Mouse (Mus musculus) retina, embryonic 14.5 days (tissue): ENCODE data around the gene Sfr1.

ENCODE experiments used
- DNase-seq: peaks from one replicate; pipeline ENCODE4 v3.0.0-alpha.2; 2015; ENCODE audit warnings: low spot score

The Sfr1 gene

GRCm38 (mm10) chr19:47752456-47752855 lies 21.0 kb downstream of the Sfr1 start:
- no peak for DNase-seq

GRCm38 (mm10) chr19:47753921-47754320 lies 22.4 kb downstream of the Sfr1 start:
- DNase-seq, result no peak

DNA sequence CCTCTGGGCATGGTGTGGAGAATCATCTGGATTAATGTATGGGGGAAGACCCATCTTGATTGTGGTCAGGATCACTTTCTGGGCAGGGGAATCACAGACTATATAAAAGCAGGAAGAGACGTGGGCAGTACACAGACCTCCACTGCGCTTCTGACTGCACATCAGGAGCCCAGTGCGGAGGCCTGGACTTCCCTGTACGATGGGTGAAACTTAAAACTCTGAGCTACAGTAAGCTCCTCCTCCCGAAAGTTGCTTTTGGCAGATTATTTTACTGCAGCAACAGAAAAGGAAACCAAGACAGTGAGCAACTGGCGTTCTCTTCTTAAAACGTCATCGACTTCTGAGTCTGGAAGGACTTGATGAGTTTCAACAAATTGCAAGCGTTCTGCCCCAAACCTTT lies 23.4 kb downstream of the Sfr1 start:
- no peak for DNase-seq

- DNase-seq, result no peak
Measured at GRCm38 (mm10) chr19:47755625-47756024, 24.1 kb downstream of the Sfr1 start.

DNA sequence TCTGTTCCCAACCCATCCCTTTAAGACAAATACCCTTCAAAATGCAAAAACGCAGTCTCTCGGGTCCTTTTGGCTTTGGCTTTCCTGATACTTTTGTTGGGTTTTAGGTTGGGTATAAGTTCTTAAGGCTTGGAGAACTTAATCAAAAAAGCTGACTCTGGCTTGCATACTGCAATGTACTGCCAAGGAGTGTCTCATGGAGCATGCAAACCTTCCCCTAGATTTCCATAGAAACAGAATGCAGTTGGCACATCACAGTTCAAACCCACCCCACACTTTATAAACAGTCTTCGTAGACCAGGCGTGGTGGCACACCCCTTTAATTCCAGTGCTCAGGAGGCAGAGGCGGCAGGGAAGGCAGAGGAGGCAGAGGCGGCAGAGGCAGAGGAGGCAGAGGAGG lies 46.4 kb downstream of the Sfr1 start:
- DNase-seq, result no peak

DNA sequence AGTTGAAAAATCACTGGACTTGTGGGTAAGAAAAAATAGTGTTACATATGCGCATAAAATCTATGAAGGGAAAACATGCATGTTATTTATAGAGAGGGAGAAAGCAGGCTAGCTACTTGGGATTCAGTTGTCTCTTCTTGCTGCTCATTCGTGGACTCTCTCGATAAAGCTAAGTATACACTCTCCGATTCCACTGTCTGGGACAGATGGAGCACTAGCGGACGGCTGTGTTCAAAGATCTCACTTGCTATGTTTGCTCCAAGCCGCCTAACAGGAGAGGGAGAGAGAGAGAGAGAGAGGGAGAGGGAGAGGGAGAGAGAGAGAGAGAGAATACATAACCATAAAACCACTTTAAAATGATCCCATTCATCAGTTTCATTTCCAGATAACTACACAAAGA lies 48.7 kb downstream of the Sfr1 start:
- no peak for DNase-seq

- DNase-seq, result no peak
Measured at GRCm38 (mm10) chr19:47780972-47781371, 49.5 kb downstream of the Sfr1 start.

- DNase-seq, result no peak
Measured at GRCm38 (mm10) chr19:47783898-47784297, 52.4 kb downstream of the Sfr1 start.
